Comparison of ENCODE assay signal across 7 mouse cellular contexts in genomic region chr16:32419517-32420483, GRCm38 (mm10). TPM values are rescaled to one million over a fixed set of nuclear protein-coding genes. Genes with fewer than 3 reads are reported as not detected.
DNase-seq lines count a peak whose midpoint lies in the region; ATAC-seq and TF ChIP-seq lines count a peak whose summit lies in the region.

Tctex1d2 (plus strand) TSS chr16:32419702.

- no peaks in the 10 kb centered on the region for H3K27me3 ChIP-seq in embryonic facial prominence, embryonic 10.5 days (replicated peaks; ENCODE audit: low read depth, poor library complexity, severe bottlenecking)
- H3K27me3 ChIP-seq in intestine, postnatal 0 days (replicated peaks; ENCODE audit: control insufficient read depth, insufficient read depth, low read length): no peaks in the 10 kb centered on the region
- H3K27me3 ChIP-seq in midbrain, embryonic 12.5 days: no peaks in the 10 kb centered on the region
- H3K27me3 ChIP-seq in small intestine, adult 2 months (ENCODE audit: control insufficient read depth, insufficient read depth, low read length): no peaks in the 10 kb centered on the region

- H3K9me3 ChIP-seq in embryonic facial prominence, embryonic 10.5 days: no peaks in the 10 kb centered on the region
- no peaks in the 10 kb centered on the region for H3K9me3 ChIP-seq in intestine, postnatal 0 days (ENCODE audit: control insufficient read depth)
- no peaks in the 10 kb centered on the region for H3K9me3 ChIP-seq in midbrain, embryonic 12.5 days

- H3K9ac ChIP-seq in intestine, postnatal 0 days (ENCODE audit: low read depth, low read length): peak within 1 kb of the TSS; percentile 62
- H3K9ac ChIP-seq in midbrain, embryonic 12.5 days (replicated peaks): peak within 1 kb of the TSS; percentile 73

- peak within 1 kb of the TSS; percentile 94 for H3K27ac ChIP-seq in embryonic facial prominence, embryonic 10.5 days (replicated peaks)
- H3K27ac ChIP-seq in intestine, postnatal 0 days (ENCODE audit: low read depth, low read length): peak within 1 kb of the TSS; percentile 81
- H3K27ac ChIP-seq in midbrain, embryonic 12.5 days (replicated peaks): peak within 1 kb of the TSS; percentile 87
- H3K27ac ChIP-seq in small intestine, adult 2 months (ENCODE audit: insufficient read depth, low read depth, low read length): peak within 1 kb of the TSS; percentile 54

- H3K4me3 ChIP-seq in embryonic facial prominence, embryonic 10.5 days: peak within 1 kb of the TSS; percentile 78
- peak within 1 kb of the TSS; percentile 65 for H3K4me3 ChIP-seq in intestine, postnatal 0 days (ENCODE audit: low read depth, low read length)
- peak within 1 kb of the TSS; percentile 65 for H3K4me3 ChIP-seq in midbrain, embryonic 12.5 days
- H3K4me3 ChIP-seq in small intestine, adult 2 months (ENCODE audit: low read depth, low read length): peak within 1 kb of the TSS; percentile 88

- peak; percentile 96 for DNase-seq in adrenal gland, postnatal 10 days
- DNase-seq in embryonic facial prominence, embryonic 10.5 days (ENCODE audit: low spot score): peak; percentile 96
- DNase-seq in gonadal fat pad, adult 2 months (ENCODE audit: low read depth): no peak
- DNase-seq in left cerebral cortex, postnatal 4 days: peak; percentile 97

- TF ChIP-seq CTCF in intestine, postnatal 0 days (IDR thresholded peaks at IDR 0.05; ENCODE audit: low read depth): peak; percentile 9; the same call in 1 of the 2 replicates
- no peak for TF ChIP-seq CTCF in small intestine, adult 2 months (IDR thresholded peaks at IDR 0.05; ENCODE audit: extremely low read depth, insufficient read length, insufficient replicate concordance, low read depth, low read length)

- TF ChIP-seq POLR2A in small intestine, adult 2 months (IDR thresholded peaks at IDR 0.05; ENCODE audit: low read depth, low read length): peak; percentile 39; the same call in 1 of the 2 replicates

- no peaks in the 10 kb centered on the region for H3K36me3 ChIP-seq in embryonic facial prominence, embryonic 10.5 days (replicated peaks)
- H3K36me3 ChIP-seq in intestine, postnatal 0 days (ENCODE audit: control insufficient read depth, insufficient read depth): no peaks in the 10 kb centered on the region
- H3K36me3 ChIP-seq in midbrain, embryonic 12.5 days: no peaks in the 10 kb centered on the region
- no peaks in the 10 kb centered on the region for H3K36me3 ChIP-seq in small intestine, adult 2 months (ENCODE audit: control insufficient read depth, insufficient read depth, low read length)

- intact Hi-C loops in left cerebral cortex, postnatal 4 days (cut with DNase I): no loop called here

- peaks cover 14% of the 10 kb centered on the region for H3K4me1 ChIP-seq in embryonic facial prominence, embryonic 10.5 days
- H3K4me1 ChIP-seq in intestine, postnatal 0 days (replicated peaks; ENCODE audit: control insufficient read depth, insufficient read depth, low read length): peaks cover 5% of the 10 kb centered on the region
- H3K4me1 ChIP-seq in midbrain, embryonic 12.5 days: peaks cover 7% of the 10 kb centered on the region
- no peaks in the 10 kb centered on the region; the same call in 1 of the 2 replicates for H3K4me1 ChIP-seq in small intestine, adult 2 months (ENCODE audit: control insufficient read depth, insufficient read depth, insufficient read length, low read length)

- WGBS in embryonic facial prominence, embryonic 10.5 days: 1% methylated on average over 45 of the region's 45 CpGs
- WGBS in intestine, postnatal 0 days: 2% methylated on average over 45 of the region's 45 CpGs
- 2% methylated on average over 45 of the region's 45 CpGs for WGBS in midbrain, embryonic 12.5 days
- 2% methylated on average over 45 of the region's 45 CpGs for WGBS in small intestine, adult 2 months

- peak within 1 kb of the TSS; percentile 87 for H3K4me2 ChIP-seq in intestine, postnatal 0 days (replicated peaks; ENCODE audit: low read depth)
- H3K4me2 ChIP-seq in midbrain, embryonic 12.5 days (replicated peaks): peak within 1 kb of the TSS; percentile 70

- peak; percentile 91 for ATAC-seq in intestine, postnatal 0 days
- ATAC-seq in midbrain, embryonic 12.5 days (ENCODE audit: low FRiP score, low read depth): peak; percentile 93

RNA-seq across cellular contexts. Expression of gene Tctex1d2, which starts in this region (rescaled TPM):
- total RNA-seq in adrenal gland, postnatal 10 days (2021): 1 to 10 TPM; 5.8 to 6.0 TPM
- polyA plus RNA-seq in embryonic facial prominence, embryonic 10.5 days (2016; fragmentation: Nextera tagmentation; extraction: Ambion mirVana): 32.5 and 34.1 TPM in 2 replicates
- polyA plus RNA-seq in gonadal fat pad, adult 2 months (2012; rRNA removed): 9.8 and 10.8 TPM in 2 replicates
- polyA plus RNA-seq in intestine, postnatal 0 days (2015; fragmentation: Nextera tagmentation; extraction: Ambion mirVana): 29.4 and 30.2 TPM in 2 replicates
- total RNA-seq in left cerebral cortex, postnatal 4 days (2021): 10 to 100 TPM; 18.0 to 19.0 TPM
- polyA plus RNA-seq in midbrain, embryonic 12.5 days (2016; fragmentation: Nextera tagmentation; extraction: Ambion mirVana): 26.2 and 28.4 TPM in 2 replicates
- polyA plus RNA-seq in small intestine, adult 2 months (2012; rRNA removed): 1.3 and 1.4 TPM in 2 replicates
